Mouse (Mus musculus): Measurements from ENCODE around the gene Rasa4. TPM values are rescaled to one million over a fixed set of nuclear protein-coding genes. Genes with fewer than 3 reads are reported as not detected.
A peak's percentile ranks its signal among the peaks of the same experiment; 100 is the strongest.

Rasa4 gene
- polyA plus RNA-seq, 1 experiment: 32.7 TPM

GRCm38 (mm10) chr5:136073526-136073925 lies 10.2 kb upstream of the Rasa4 start:
- TF ChIP-seq CTCF (IDR thresholded peaks at IDR 0.05; ENCODE audit: borderline replicate concordance, insufficient read depth, low read depth, low read length) (no peak), POLR2A (IDR thresholded peaks at IDR 0.05; ENCODE audit: borderline replicate concordance, insufficient read depth, low read length) (no peak)
- DNase-seq: no peak
- no peaks in the 10 kb centered on the region for H3K4me1 ChIP-seq (ENCODE audit: control insufficient read depth, insufficient read depth, low read length)
- no peaks in the 10 kb centered on the region for H3K27me3 ChIP-seq (ENCODE audit: control insufficient read depth, insufficient read depth, low read length)
- 63% methylated on average over 11 of the region's 11 CpGs for WGBS
- no peak overlapping the region for H3K27ac ChIP-seq (ENCODE audit: insufficient read depth, low read length)
- no peak overlapping the region for H3K4me3 ChIP-seq (replicated peaks; ENCODE audit: insufficient read depth, low read depth, low read length)

GRCm38 (mm10) chr5:136075076-136075475 lies 8.6 kb upstream of the Rasa4 start:
- TF ChIP-seq CTCF (IDR thresholded peaks at IDR 0.05; ENCODE audit: borderline replicate concordance, insufficient read depth, low read depth, low read length) (no peak), POLR2A (IDR thresholded peaks at IDR 0.05; ENCODE audit: borderline replicate concordance, insufficient read depth, low read length) (no peak)
- no peak for DNase-seq
- Histone ChIP-seq H3K27me3 (ENCODE audit: control insufficient read depth, insufficient read depth, low read length) (no peaks in the 10 kb centered on the region), H3K4me3 (replicated peaks; ENCODE audit: insufficient read depth, low read depth, low read length) (no peak overlapping the region), H3K4me1 (ENCODE audit: control insufficient read depth, insufficient read depth, low read length) (no peaks in the 10 kb centered on the region), H3K27ac (ENCODE audit: insufficient read depth, low read length) (no peak overlapping the region)
- 84% methylated on average over 5 of the region's 5 CpGs for WGBS

GRCm38 (mm10) chr5:136076284-136076683 lies 7.4 kb upstream of the Rasa4 start:
- no peaks in the 10 kb centered on the region for H3K4me1 ChIP-seq (ENCODE audit: control insufficient read depth, insufficient read depth, low read length)
- no peak overlapping the region for H3K4me3 ChIP-seq (replicated peaks; ENCODE audit: insufficient read depth, low read depth, low read length)
- WGBS: 16% methylated on average over 7 of the region's 7 CpGs
- no peaks in the 10 kb centered on the region for H3K27me3 ChIP-seq (ENCODE audit: control insufficient read depth, insufficient read depth, low read length)
- no peak overlapping the region for H3K27ac ChIP-seq (ENCODE audit: insufficient read depth, low read length)
- TF ChIP-seq POLR2A (IDR thresholded peaks at IDR 0.05; ENCODE audit: borderline replicate concordance, insufficient read depth, low read length) (no peak), CTCF (IDR thresholded peaks at IDR 0.05; ENCODE audit: borderline replicate concordance, insufficient read depth, low read depth, low read length) (no peak)
- no peak for DNase-seq

- no peak for DNase-seq
- no peak overlapping the region for H3K4me3 ChIP-seq (replicated peaks; ENCODE audit: insufficient read depth, low read depth, low read length)
- H3K27me3 ChIP-seq (ENCODE audit: control insufficient read depth, insufficient read depth, low read length): no peaks in the 10 kb centered on the region
- TF ChIP-seq POLR2A (IDR thresholded peaks at IDR 0.05; ENCODE audit: borderline replicate concordance, insufficient read depth, low read length) (no peak), CTCF (IDR thresholded peaks at IDR 0.05; ENCODE audit: borderline replicate concordance, insufficient read depth, low read depth, low read length) (no peak)
- no peaks in the 10 kb centered on the region for H3K4me1 ChIP-seq (ENCODE audit: control insufficient read depth, insufficient read depth, low read length)
- WGBS: 83% methylated on average over 9 of the region's 9 CpGs
- no peak overlapping the region for H3K27ac ChIP-seq (ENCODE audit: insufficient read depth, low read length)
Measured at GRCm38 (mm10) chr5:136077001-136077550, 6.6 kb upstream of the Rasa4 start.

GRCm38 (mm10) chr5:136078136-136078535 lies 5.6 kb upstream of the Rasa4 start:
- TF ChIP-seq POLR2A (IDR thresholded peaks at IDR 0.05; ENCODE audit: borderline replicate concordance, insufficient read depth, low read length) (no peak), CTCF (IDR thresholded peaks at IDR 0.05; ENCODE audit: borderline replicate concordance, insufficient read depth, low read depth, low read length) (no peak)
- no peaks in the 10 kb centered on the region for H3K27me3 ChIP-seq (ENCODE audit: control insufficient read depth, insufficient read depth, low read length)
- H3K4me1 ChIP-seq (ENCODE audit: control insufficient read depth, insufficient read depth, low read length): no peaks in the 10 kb centered on the region
- no peak overlapping the region for H3K27ac ChIP-seq (ENCODE audit: insufficient read depth, low read length)
- H3K4me3 ChIP-seq (replicated peaks; ENCODE audit: insufficient read depth, low read depth, low read length): no peak overlapping the region
- WGBS: 96% methylated on average over 5 of the region's 5 CpGs
- DNase-seq: no peak

- H3K4me3 ChIP-seq (replicated peaks; ENCODE audit: insufficient read depth, low read depth, low read length): no peak overlapping the region
- H3K27ac ChIP-seq (ENCODE audit: insufficient read depth, low read length): no peak overlapping the region
- no peaks in the 10 kb centered on the region for H3K27me3 ChIP-seq (ENCODE audit: control insufficient read depth, insufficient read depth, low read length)
- WGBS: 87% methylated on average over 4 of the region's 4 CpGs
- no peak for TF ChIP-seq CTCF (IDR thresholded peaks at IDR 0.05; ENCODE audit: borderline replicate concordance, insufficient read depth, low read depth, low read length)
- no peak for TF ChIP-seq POLR2A (IDR thresholded peaks at IDR 0.05; ENCODE audit: borderline replicate concordance, insufficient read depth, low read length)
- no peak for DNase-seq
- peaks cover 5% of the 10 kb centered on the region for H3K4me1 ChIP-seq (ENCODE audit: control insufficient read depth, insufficient read depth, low read length)
Measured at GRCm38 (mm10) chr5:136082345-136082744, 1.4 kb upstream of the Rasa4 start.

GRCm38 (mm10) chr5:136084144-136084881 lies 597 bp downstream of the Rasa4 start:
- H3K4me3 ChIP-seq (replicated peaks; ENCODE audit: insufficient read depth, low read depth, low read length): peak overlapping the region; percentile 97
- peaks cover 5% of the 10 kb centered on the region for H3K4me1 ChIP-seq (ENCODE audit: control insufficient read depth, insufficient read depth, low read length)
- no peak for TF ChIP-seq CTCF (IDR thresholded peaks at IDR 0.05; ENCODE audit: borderline replicate concordance, insufficient read depth, low read depth, low read length)
- no peak for TF ChIP-seq POLR2A (IDR thresholded peaks at IDR 0.05; ENCODE audit: borderline replicate concordance, insufficient read depth, low read length)
- 2% methylated on average over 23 of the region's 23 CpGs for WGBS
- no peak overlapping the region for H3K27ac ChIP-seq (ENCODE audit: insufficient read depth, low read length)
- no peaks in the 10 kb centered on the region for H3K27me3 ChIP-seq (ENCODE audit: control insufficient read depth, insufficient read depth, low read length)
- no peak for DNase-seq

All from cerebellum, adult 2 months (tissue).